Mouse (Mus musculus) heart, adult 2 months (tissue): Measurements from ENCODE around the gene Itgb3.

ENCODE experiments used
- CTCF ChIP-seq: fragments of 200-600 bp; IDR thresholded peaks from 2 replicates; pipeline ENCODE4 v1.8.1; 2022; ENCODE audit warnings: antibody characterized with exemption, mild to moderate bottlenecking, moderate library complexity
- EP300 ChIP-seq: fragments of 200-500 bp; IDR thresholded peaks from 2 replicates; pipeline ENCODE4 v1.6.1; 2011; ENCODE audit warnings: low read depth, low read length, control low read depth; ENCODE audit not compliant: insufficient read depth

GRCm38 (mm10) chr11:104645402-104645801, 37.6 kb downstream of the Itgb3 start:
- TF ChIP-seq CTCF (no peak), EP300 (no peak)
